Mouse (Mus musculus): ENCODE measurements at regions not wholly inside any gene's neighbourhood (a gene's known extent, or its start where the extent isn't known, plus 50 kb on each side); places are given as distances from the start of the nearest gene placed in this dataset.

- DNase-seq (ENCODE audit: low spot score): no peak
- intact Hi-C loops (cut with DNase I): loop anchor here (2.0 to 10.0 kb wide), 4 partner anchors 107 to 477 kb away; no protein-coding TSS in a partner anchor
These were observed 105.9 kb upstream of the Arhgap5 start for GRCm38 (mm10) chr12:52397718-52398510.

GRCm38 (mm10) chr12:52398511-52398975, 105.2 kb upstream of the Arhgap5 start:
- DNase-seq (ENCODE audit: low spot score): no peak
- intact Hi-C loops (cut with DNase I): loop anchor here (5.0 to 10.0 kb wide), 3 partner anchors 204 to 476 kb away; no protein-coding TSS in a partner anchor

GRCm38 (mm10) chr12:52400099-52400498, 103.7 kb upstream of the Arhgap5 start:
- DNase-seq (ENCODE audit: low spot score): no peak
- intact Hi-C loops (cut with DNase I): no loop called here

DNA sequence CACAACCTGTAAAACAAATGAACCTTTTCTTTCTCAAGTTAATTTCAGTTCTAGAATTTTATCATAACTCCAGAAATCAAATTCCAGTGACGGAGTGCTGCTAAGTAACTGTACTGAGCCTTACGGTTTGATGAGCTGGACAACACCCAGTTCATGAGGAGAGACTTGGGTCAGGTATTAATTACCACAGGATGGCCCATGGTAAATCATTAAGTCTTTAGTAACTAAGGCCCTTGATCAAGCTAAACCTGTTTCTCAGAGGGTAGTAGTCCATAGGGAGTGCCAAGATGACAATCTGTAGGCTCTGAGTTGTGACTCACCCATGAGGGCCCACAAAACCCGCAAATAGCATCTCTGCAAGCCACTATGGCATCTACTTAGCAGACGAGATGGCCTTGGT, 101.1 kb upstream of the Arhgap5 start:
- intact Hi-C loops (cut with DNase I): no loop called here
- no peak for DNase-seq (ENCODE audit: low spot score)

GRCm38 (mm10) chr12:52406386-52406785, 97.4 kb upstream of the Arhgap5 start:
- no peak for DNase-seq (ENCODE audit: low spot score)
- intact Hi-C loops (cut with DNase I): no loop called here

DNA sequence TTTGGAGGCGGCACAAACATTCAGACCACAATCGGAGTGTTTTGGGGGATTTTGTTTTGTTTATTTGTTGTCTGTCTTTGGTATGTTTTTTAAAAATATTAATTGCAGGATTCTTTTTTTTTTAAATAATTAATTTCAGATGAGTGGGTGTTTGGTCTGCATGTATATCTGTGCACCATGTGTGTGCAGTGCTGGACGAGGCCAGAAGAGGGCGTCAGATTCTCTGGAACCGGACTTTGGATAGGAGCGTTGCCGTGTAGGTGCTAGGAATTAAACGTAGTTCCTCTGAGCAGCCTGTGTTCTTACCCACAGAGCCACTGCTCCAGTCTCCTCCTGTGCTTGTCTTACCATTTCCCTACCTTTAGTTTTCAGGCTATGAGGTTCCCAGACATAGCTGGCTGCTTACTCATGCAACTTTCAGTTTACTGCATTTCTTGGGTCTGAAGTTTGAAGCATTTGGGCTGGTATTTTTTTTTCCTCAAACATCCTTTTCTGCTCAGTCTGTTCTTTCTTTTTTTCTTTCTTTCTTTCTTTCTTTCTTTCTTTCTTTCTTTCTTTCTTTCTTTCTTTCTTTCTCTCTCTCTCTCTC, 95.4 kb upstream of the Arhgap5 start:
- DNase-seq (ENCODE audit: low spot score): no peak
- intact Hi-C loops (cut with DNase I): no loop called here

DNA sequence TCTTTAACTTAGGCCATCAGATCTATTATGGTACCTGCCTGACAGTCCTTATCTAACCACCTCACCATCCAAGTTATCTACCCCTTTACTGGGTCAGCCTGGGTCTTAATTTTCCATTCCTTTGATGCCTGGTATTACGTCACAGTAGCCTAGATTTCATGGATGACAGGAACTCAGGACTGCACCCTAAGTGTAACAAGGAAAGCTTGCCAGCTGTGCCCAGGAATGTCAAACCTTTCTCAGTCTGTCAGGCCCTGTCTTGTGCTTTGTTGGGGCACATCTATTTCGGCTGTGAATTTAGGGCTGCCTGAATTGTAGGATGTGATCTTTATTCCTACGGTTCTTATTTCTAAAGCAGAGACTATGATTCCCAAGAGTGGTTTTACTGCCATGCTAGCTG, 94.6 kb upstream of the Arhgap5 start:
- DNase-seq (ENCODE audit: low spot score): no peak
- intact Hi-C loops (cut with DNase I): no loop called here

DNA sequence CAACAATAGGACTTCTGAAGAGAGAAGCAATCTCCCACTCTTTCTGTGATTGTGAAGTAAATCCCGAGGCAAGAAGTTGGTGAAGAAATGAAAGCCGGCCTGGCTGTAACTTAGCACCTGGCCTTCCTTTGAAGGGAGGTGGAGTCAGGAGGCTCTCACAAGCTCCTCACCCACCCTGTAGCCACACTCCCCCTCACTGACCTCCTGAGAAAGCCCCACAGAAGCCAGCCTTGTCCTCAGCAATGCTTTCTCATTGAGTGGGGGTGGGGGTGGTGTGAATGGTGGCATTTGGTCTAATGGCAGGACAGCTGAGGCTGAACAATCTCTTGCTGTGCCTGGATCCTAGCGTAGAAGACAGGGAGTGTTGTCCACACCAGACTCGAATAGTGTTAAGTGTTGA, 91.6 kb upstream of the Arhgap5 start:
- DNase-seq (ENCODE audit: low spot score): no peak
- intact Hi-C loops (cut with DNase I): no loop called here

DNA sequence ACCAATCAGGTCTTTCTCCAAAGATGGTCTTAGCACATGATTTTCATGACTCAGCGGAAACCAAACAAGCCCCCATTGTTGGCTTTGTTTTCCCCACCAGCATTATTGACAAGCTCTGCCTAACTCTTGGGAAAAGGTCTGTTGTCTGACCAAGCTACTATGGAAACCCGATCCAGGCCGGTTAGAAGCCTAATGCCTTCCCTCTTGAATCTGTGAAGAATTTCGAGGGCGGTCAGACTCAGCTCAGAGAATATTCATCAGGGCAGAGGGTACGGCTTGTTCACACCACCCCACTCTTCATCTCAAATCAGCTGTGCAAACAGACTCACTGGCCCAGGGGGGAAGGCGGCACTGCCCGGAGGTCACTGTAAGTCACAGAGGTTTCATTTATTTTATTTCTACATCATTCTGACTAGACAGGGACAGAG, 90.7 kb upstream of the Arhgap5 start:
- no peak for DNase-seq (ENCODE audit: low spot score)
- intact Hi-C loops (cut with DNase I): no loop called here

- no peak for DNase-seq (ENCODE audit: low spot score)
- intact Hi-C loops (cut with DNase I): no loop called here
These were observed 81.0 kb upstream of the Arhgap5 start for GRCm38 (mm10) chr12:52422729-52423128.

- DNase-seq (ENCODE audit: low spot score): no peak
- intact Hi-C loops (cut with DNase I): no loop called here
These were observed 79.3 kb upstream of the Arhgap5 start for GRCm38 (mm10) chr12:52424336-52425034.

DNA sequence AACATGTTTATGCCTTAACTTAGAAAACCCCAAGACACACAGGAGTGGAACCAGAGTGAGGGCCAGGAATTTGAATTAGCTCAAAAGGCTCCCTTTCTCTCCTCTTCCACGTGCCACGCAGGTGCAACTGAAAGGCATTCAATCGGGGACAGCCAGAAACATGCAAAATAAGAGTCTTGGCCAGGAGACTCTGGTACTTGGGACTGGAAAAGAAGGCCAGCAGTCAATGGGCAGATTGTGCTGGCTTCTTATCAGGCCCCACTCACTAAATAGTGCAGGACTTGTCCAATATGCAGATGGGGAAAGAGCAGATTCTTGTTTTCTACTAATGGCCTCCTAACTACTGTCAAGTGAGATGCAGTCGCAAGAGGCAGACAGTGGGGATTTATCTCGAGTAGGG, 73.8 kb upstream of the Arhgap5 start:
- no peak for DNase-seq (ENCODE audit: low spot score)
- intact Hi-C loops (cut with DNase I): no loop called here

- intact Hi-C loops (cut with DNase I): no loop called here
These were observed 71.8 kb upstream of the Arhgap5 start for GRCm38 (mm10) chr12:52431933-52432332.

DNA sequence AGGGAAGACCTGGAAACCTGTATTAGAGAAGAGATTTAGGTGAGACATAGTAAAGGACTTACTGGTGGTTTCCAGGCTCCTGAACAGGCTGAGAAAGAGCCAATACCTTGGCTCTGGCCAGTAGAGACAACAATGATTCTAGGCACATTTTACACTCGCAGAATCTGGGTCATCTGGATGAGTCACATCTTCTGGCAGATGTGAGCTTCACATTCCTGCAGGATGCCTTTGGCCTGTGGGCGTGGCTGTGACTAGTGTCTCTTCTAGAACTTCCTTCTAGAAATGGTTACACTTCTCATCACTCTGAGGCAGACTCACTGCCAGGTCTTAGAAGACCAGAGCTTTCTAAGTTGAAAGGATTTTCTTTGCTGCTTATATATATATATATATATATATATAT, 69.8 kb upstream of the Arhgap5 start:
- DNase-seq (ENCODE audit: low spot score): no peak
- intact Hi-C loops (cut with DNase I): no loop called here

More at GRCm38 (mm10) chr12:52431933-52432332, 71.8 kb upstream of the Arhgap5 start:
- DNase-seq (ENCODE audit: low spot score): no peak

GRCm38 (mm10) chr12:52435321-52435720, 68.5 kb upstream of the Arhgap5 start:
- no peak for DNase-seq (ENCODE audit: low spot score)
- intact Hi-C loops (cut with DNase I): no loop called here

DNA sequence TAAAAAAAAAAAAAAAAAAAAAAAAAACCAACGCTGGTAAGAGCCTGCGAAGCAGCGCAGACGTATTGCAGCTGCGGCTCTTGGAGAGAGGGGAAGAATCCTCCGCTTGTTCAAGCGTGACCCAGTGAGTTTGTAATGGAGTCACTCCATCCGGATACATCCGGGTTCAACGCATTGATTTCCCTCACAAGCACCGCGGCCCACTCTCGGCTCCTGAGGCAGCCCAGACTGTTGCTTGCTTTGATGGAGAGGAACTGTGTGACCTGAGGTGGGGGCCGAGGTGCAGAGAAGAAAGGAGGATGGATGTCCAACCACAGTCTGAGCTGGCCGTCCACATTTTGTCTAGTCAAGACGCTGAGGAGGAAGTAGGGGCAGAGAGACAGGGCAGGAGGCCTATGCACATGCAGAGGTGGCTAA, 68.0 kb upstream of the Arhgap5 start:
- DNase-seq (ENCODE audit: low spot score): no peak
- intact Hi-C loops (cut with DNase I): no loop called here

GRCm38 (mm10) chr12:52436941-52437340, 66.8 kb upstream of the Arhgap5 start:
- intact Hi-C loops (cut with DNase I): no loop called here
- no peak for DNase-seq (ENCODE audit: low spot score)

DNA sequence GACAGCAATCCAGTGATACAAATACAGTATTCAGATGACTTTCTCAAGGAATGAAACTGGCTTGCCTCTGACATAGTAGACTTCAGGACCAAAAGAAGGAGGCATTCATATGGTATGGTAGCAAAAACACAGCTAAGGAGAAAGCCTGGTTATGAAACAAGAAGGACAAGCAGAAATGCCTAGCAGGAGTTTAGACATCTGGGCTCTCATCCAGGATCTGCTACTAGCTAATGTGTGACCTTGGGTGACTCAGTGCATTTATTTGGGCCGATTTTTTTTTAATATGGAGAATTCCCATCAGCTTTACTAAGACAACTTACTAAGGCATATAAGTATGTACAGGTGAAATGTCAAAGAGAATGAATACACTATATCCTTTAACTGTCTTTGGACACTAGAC, 64.5 kb upstream of the Arhgap5 start:
- no peak for DNase-seq (ENCODE audit: low spot score)
- intact Hi-C loops (cut with DNase I): no loop called here

GRCm38 (mm10) chr12:52440868-52441365, 62.9 kb upstream of the Arhgap5 start:
- intact Hi-C loops (cut with DNase I): no loop called here
- DNase-seq (ENCODE audit: low spot score): no peak

DNA sequence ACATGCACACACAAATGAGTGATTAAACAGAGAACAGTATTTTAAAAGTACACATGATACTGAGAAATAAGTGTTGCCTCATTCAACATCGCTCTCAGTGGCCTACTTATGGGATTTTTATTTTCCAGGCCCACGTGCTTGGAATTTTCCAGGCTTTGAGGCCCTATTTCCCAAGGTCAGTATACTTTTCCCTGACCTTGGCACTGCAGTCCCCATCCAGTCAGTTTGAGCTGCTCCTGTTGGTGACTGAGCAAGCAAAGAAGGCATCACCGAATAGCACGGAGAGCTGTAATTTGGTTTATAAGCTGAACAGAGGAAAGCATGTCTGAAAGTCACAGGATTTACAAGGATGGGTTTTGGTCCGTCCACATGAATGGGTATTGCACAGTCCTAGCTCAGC, 61.4 kb upstream of the Arhgap5 start:
- intact Hi-C loops (cut with DNase I): no loop called here
- no peak for DNase-seq (ENCODE audit: low spot score)

DNA sequence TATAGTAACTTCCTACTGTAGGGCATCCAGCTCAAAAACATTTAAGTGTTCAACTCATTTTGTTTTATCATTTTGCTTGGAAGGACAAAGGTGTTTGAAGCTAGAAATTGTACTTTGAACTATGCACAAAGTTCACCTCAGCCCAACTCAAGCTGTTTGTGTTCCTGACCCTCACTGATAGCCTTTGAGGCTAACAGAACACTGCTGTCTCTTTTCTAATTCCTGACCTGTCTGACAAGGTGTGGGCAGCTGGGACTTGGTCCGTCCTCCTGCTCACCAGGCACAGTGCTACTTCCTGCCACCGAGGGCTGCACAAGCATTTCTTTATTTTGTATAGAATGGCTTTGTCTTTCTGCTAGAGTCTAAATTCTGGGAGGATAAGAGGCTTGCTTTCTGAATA, 58.0 kb upstream of the Arhgap5 start:
- intact Hi-C loops (cut with DNase I): no loop called here
- DNase-seq (ENCODE audit: low spot score): no peak
